Mouse (Mus musculus) spleen, adult 2 months (tissue): ENCODE results near the gene Tspan31.

Experiments used
- CTCF ChIP-seq: fragments of 200-500 bp; IDR thresholded peaks from 2 replicates; pipeline ENCODE4 v1.5.1; 2011; ENCODE audit warnings: mild to moderate bottlenecking, inconsistent platforms; ENCODE audit not compliant: insufficient read depth, insufficient read length, insufficient replicate concordance; ENCODE audit errors: extremely low read depth
- POLR2A ChIP-seq: fragments of 200-500 bp; IDR thresholded peaks from 2 replicates; pipeline ENCODE4 v1.6.1; 2011; ENCODE audit warnings: low read depth, low read length, inconsistent platforms

DNA sequence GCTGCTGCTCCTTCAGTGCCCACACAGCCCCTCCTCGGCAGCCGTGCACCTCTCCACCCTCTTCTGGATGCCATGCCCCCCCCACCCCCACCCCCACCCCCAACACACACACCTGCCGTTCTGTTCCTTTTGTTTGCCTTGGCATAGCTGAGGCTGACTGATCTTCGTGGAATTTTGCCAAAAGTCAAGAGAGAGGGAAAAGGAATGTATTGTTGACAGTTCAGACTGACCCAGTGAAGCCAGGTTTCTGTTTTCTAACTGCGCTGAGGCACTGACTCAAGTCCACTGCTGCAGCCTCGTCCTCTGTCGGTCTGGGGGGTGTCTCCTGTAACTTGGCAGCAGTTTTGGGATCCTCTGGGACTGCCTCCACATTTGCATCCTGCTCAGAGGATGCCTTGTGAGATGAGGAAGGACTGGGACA is 24.3 kb upstream of the Tspan31 start:
- TF ChIP-seq CTCF = no peak
- no peak for TF ChIP-seq POLR2A
